In genomic region chr17:23741359-23742209, GRCm38 (mm10) we compare ENCODE assay signal across 11 mouse cellular contexts. TPM values are rescaled to one million over a fixed set of nuclear protein-coding genes. Genes with fewer than 3 reads are reported as not detected.
DNase-seq lines count a peak whose midpoint lies in the region; ATAC-seq and TF ChIP-seq lines count a peak whose summit lies in the region.
"Had no signal": no experiment of that assay in that cellular context is flagged by ENCODE, and none has a peak within 500 bp of the region (broad histone marks: within the 10 kb centered on the region; RNA-seq: fewer than 3 reads in every experiment).

No protein-coding gene starts in this region.

- peak overlapping the region; percentile 98 for H3K4me2 ChIP-seq in liver, embryonic 12.5 days
- H3K4me2 ChIP-seq in liver, postnatal 0 days (ENCODE audit: low read depth, low read length): no peak overlapping the region
- peak overlapping the region; percentile 40; the same call in 1 of the 2 replicates for H3K4me2 ChIP-seq in limb, embryonic 14.5 days (replicated peaks; ENCODE audit: low read depth, low read length, severe bottlenecking)

- peaks cover 11% of the 10 kb centered on the region; the same call in 1 of the 2 replicates for H3K36me3 ChIP-seq in liver, embryonic 12.5 days
- H3K36me3 ChIP-seq in liver, postnatal 0 days (replicated peaks; ENCODE audit: insufficient read depth, low read length): no peaks in the 10 kb centered on the region
- H3K36me3 ChIP-seq in limb, embryonic 14.5 days (ENCODE audit: control insufficient read depth, insufficient read depth, low read length): no peaks in the 10 kb centered on the region
- peaks cover 10% of the 10 kb centered on the region for H3K36me3 ChIP-seq in small intestine, adult 2 months (ENCODE audit: control insufficient read depth, insufficient read depth, low read length)

- no peak for ATAC-seq in liver, embryonic 12.5 days
- no peak for ATAC-seq in liver, postnatal 0 days
- ATAC-seq in limb, embryonic 14.5 days (ENCODE audit: low FRiP score, low read depth): no peak

- H3K4me1 ChIP-seq in liver, embryonic 12.5 days: peaks cover 52% of the 10 kb centered on the region
- peaks cover 33% of the 10 kb centered on the region for H3K4me1 ChIP-seq in liver, postnatal 0 days (ENCODE audit: insufficient read depth)
- peaks cover 29% of the 10 kb centered on the region for H3K4me1 ChIP-seq in limb, embryonic 14.5 days (ENCODE audit: control insufficient read depth, insufficient read depth, low read length)
- H3K4me1 ChIP-seq in small intestine, adult 2 months (ENCODE audit: control insufficient read depth, insufficient read depth, insufficient read length, low read length): peaks cover 39% of the 10 kb centered on the region

- no peak for TF ChIP-seq POLR2A in limb, embryonic 14.5 days (IDR thresholded peaks at IDR 0.05; ENCODE audit: borderline replicate concordance, extremely low read depth, insufficient read depth, insufficient read length)
- TF ChIP-seq POLR2A in small intestine, adult 2 months (IDR thresholded peaks at IDR 0.05; ENCODE audit: low read depth, low read length): no peak

- no peaks in the 10 kb centered on the region for H3K9me3 ChIP-seq in liver, embryonic 12.5 days (replicated peaks)
- no peaks in the 10 kb centered on the region for H3K9me3 ChIP-seq in liver, postnatal 0 days (ENCODE audit: low read length)
- H3K9me3 ChIP-seq in limb, embryonic 14.5 days (ENCODE audit: control insufficient read depth, low read length): no peaks in the 10 kb centered on the region

- no peak overlapping the region for H3K9ac ChIP-seq in liver, embryonic 12.5 days
- no peak overlapping the region for H3K9ac ChIP-seq in liver, postnatal 0 days (replicated peaks)
- no peak overlapping the region for H3K9ac ChIP-seq in limb, embryonic 14.5 days (ENCODE audit: low read depth, low read length, severe bottlenecking)

- no peak for TF ChIP-seq EP300 in liver, postnatal 0 days (IDR thresholded peaks at IDR 0.05; ENCODE audit: low read depth)

- H3K27me3 ChIP-seq in liver, embryonic 12.5 days (replicated peaks): peaks cover 99% of the 10 kb centered on the region
- peaks cover 84% of the 10 kb centered on the region for H3K27me3 ChIP-seq in liver, postnatal 0 days (ENCODE audit: insufficient read depth, low read length)
- H3K27me3 ChIP-seq in limb, embryonic 14.5 days (ENCODE audit: control insufficient read depth, insufficient read depth, low read length): peaks cover 78% of the 10 kb centered on the region
- peaks cover 14% of the 10 kb centered on the region; the same call in 1 of the 2 replicates for H3K27me3 ChIP-seq in small intestine, adult 2 months (ENCODE audit: control insufficient read depth, insufficient read depth, low read length)

- no peak for TF ChIP-seq CTCF in liver, postnatal 0 days (IDR thresholded peaks at IDR 0.05; ENCODE audit: low read depth)
- TF ChIP-seq CTCF in small intestine, adult 2 months (IDR thresholded peaks at IDR 0.05; ENCODE audit: extremely low read depth, insufficient read length, insufficient replicate concordance, low read depth, low read length): no peak

- no peak overlapping the region for H3K4me3 ChIP-seq in liver, embryonic 12.5 days
- no peak overlapping the region for H3K4me3 ChIP-seq in liver, postnatal 0 days (ENCODE audit: low read depth, low read length)
- peak overlapping the region; percentile 32 for H3K4me3 ChIP-seq in limb, embryonic 14.5 days (replicated peaks; ENCODE audit: low read length)
- peak overlapping the region; percentile 52 for H3K4me3 ChIP-seq in small intestine, adult 2 months (ENCODE audit: low read depth, low read length)

- peak; percentile 59 for DNase-seq in cerebellum, adult 9-10 months
- DNase-seq in cerebellum, adult 11 months: no peak
- DNase-seq in liver, postnatal 0 days: no peak
- DNase-seq in limb, embryonic 14.5 days (ENCODE audit: low spot score): no peak
- no peak for DNase-seq in gastrocnemius, adult 18-20 months (ENCODE audit: low spot score)
- no peak for DNase-seq in B cell, adult 2 months

- 45% methylated on average over 38 of the region's 38 CpGs for WGBS in liver, embryonic 12.5 days (ENCODE audit: insufficient replicate concordance)
- 46% methylated on average over 38 of the region's 38 CpGs for WGBS in liver, postnatal 0 days (ENCODE audit: insufficient replicate concordance)
- 51% methylated on average over 38 of the region's 38 CpGs for WGBS in limb, embryonic 14.5 days
- WGBS in small intestine, adult 2 months: 61% methylated on average over 38 of the region's 38 CpGs

- H3K27ac ChIP-seq in liver, embryonic 12.5 days: no peak overlapping the region
- H3K27ac ChIP-seq in liver, postnatal 0 days (ENCODE audit: low read depth): no peak overlapping the region
- H3K27ac ChIP-seq in limb, embryonic 14.5 days (replicated peaks; ENCODE audit: low read depth, low read length): no peak overlapping the region
- H3K27ac ChIP-seq in small intestine, adult 2 months (ENCODE audit: insufficient read depth, low read depth, low read length): no peak overlapping the region

RNA-seq across cellular contexts. Expression of gene Paqr4, which starts 0.9 kb away (rescaled TPM):
- 7.4 and 8.4 TPM in 2 replicates for polyA plus RNA-seq in liver, embryonic 12.5 days (2016; fragmentation: Nextera tagmentation; extraction: Ambion mirVana)
- polyA plus RNA-seq in liver, postnatal 0 days (2015; fragmentation: Nextera tagmentation; extraction: Ambion mirVana): 4.0 and 4.3 TPM in 2 replicates
- 9.7 and 13.4 TPM in 2 replicates for polyA plus RNA-seq in limb, embryonic 14.5 days (2012; rRNA removed)
- 15.7 and 17.3 TPM in 2 replicates for polyA plus RNA-seq in limb, embryonic 14.5 days (2014; fragmentation: Nextera tagmentation; extraction: Ambion mirVana)
- polyA plus RNA-seq in small intestine, adult 2 months (2012; rRNA removed): 112 and 152 TPM in 2 replicates
- 1 to 10 TPM; 2.3 to 2.8 TPM for total RNA-seq in gastrocnemius, adult 18-20 months (2021)

RNA-seq across cellular contexts. Expression of gene Kremen2, which starts 4.0 kb away (rescaled TPM):
- polyA plus RNA-seq in liver, embryonic 12.5 days (2016; fragmentation: Nextera tagmentation; extraction: Ambion mirVana): 0.17 and 0.55 TPM in 2 replicates
- polyA plus RNA-seq in liver, postnatal 0 days (2015; fragmentation: Nextera tagmentation; extraction: Ambion mirVana): not detected in 2 replicates
- 40.1 and 50.6 TPM in 2 replicates for polyA plus RNA-seq in limb, embryonic 14.5 days (2012; rRNA removed)
- polyA plus RNA-seq in limb, embryonic 14.5 days (2014; fragmentation: Nextera tagmentation; extraction: Ambion mirVana): 42.4 and 42.6 TPM in 2 replicates
- polyA plus RNA-seq in small intestine, adult 2 months (2012; rRNA removed): 1.5 and 2.9 TPM in 2 replicates
- not detected for total RNA-seq in gastrocnemius, adult 18-20 months (2021)
- polyA plus RNA-seq: erythroblast, embryonic 14.5 days had no signal

RNA-seq across cellular contexts. Expression of gene Pkmyt1, which starts 15.4 kb away (rescaled TPM):
- polyA plus RNA-seq in liver, embryonic 12.5 days (2016; fragmentation: Nextera tagmentation; extraction: Ambion mirVana): 41.1 and 42.1 TPM in 2 replicates
- 12.5 and 13.9 TPM in 2 replicates for polyA plus RNA-seq in liver, postnatal 0 days (2015; fragmentation: Nextera tagmentation; extraction: Ambion mirVana)
- 81.7 and 105 TPM in 2 replicates for polyA plus RNA-seq in limb, embryonic 14.5 days (2012; rRNA removed)
- 46.4 and 47.5 TPM in 2 replicates for polyA plus RNA-seq in limb, embryonic 14.5 days (2014; fragmentation: Nextera tagmentation; extraction: Ambion mirVana)
- 25.0 and 42.3 TPM in 2 replicates for polyA plus RNA-seq in small intestine, adult 2 months (2012; rRNA removed)
- total RNA-seq in gastrocnemius, adult 18-20 months (2021): under 1 TPM; 0.32 to 0.57 TPM

RNA-seq across cellular contexts. Expression of gene 1520401A03Rik, which starts 19.0 kb away (rescaled TPM):
- 0.05 and 0.10 TPM in 2 replicates for polyA plus RNA-seq in liver, embryonic 12.5 days (2016; fragmentation: Nextera tagmentation; extraction: Ambion mirVana)
- not detected in 2 replicates for polyA plus RNA-seq in liver, postnatal 0 days (2015; fragmentation: Nextera tagmentation; extraction: Ambion mirVana)
- polyA plus RNA-seq in limb, embryonic 14.5 days (2012; rRNA removed): 4.4 and 4.6 TPM in 2 replicates
- polyA plus RNA-seq in limb, embryonic 14.5 days (2014; fragmentation: Nextera tagmentation; extraction: Ambion mirVana): 1.6 and 2.1 TPM in 2 replicates
- not detected in 2 replicates for polyA plus RNA-seq in small intestine, adult 2 months (2012; rRNA removed)
- not detected for total RNA-seq in gastrocnemius, adult 18-20 months (2021)
- total RNA-seq: left cerebral cortex, postnatal 25 days had no signal
- polyA plus RNA-seq: inflammation-experienced regulatory T-cells, adult 6 months had no signal

RNA-seq across cellular contexts. Expression of gene Flywch1, which starts 29.8 kb away (rescaled TPM):
- 22.4 and 22.6 TPM in 2 replicates for polyA plus RNA-seq in liver, embryonic 12.5 days (2016; fragmentation: Nextera tagmentation; extraction: Ambion mirVana)
- polyA plus RNA-seq in liver, postnatal 0 days (2015; fragmentation: Nextera tagmentation; extraction: Ambion mirVana): 11.9 TPM in 2 replicates
- polyA plus RNA-seq in limb, embryonic 14.5 days (2012; rRNA removed): 47.1 and 58.5 TPM in 2 replicates
- polyA plus RNA-seq in limb, embryonic 14.5 days (2014; fragmentation: Nextera tagmentation; extraction: Ambion mirVana): 66.2 and 74.8 TPM in 2 replicates
- polyA plus RNA-seq in small intestine, adult 2 months (2012; rRNA removed): 16.5 and 34.1 TPM in 2 replicates
- 10 to 100 TPM; 50.0 to 59.2 TPM for total RNA-seq in gastrocnemius, adult 18-20 months (2021)

Comparison
In these comparisons a context has a peak if more than half of its experiments do, and no peak if none do; other contexts are left out.
1. H3K4me3 ChIP-seq: peak in limb, embryonic 14.5 days (single experiment) and small intestine, adult 2 months (single experiment); none in liver, embryonic 12.5 days (single experiment) and liver, postnatal 0 days (single experiment).
2. RNA of gene Kremen2, which starts 4.0 kb away (polyA plus RNA-seq): 40.1 to 50.6 TPM in limb, embryonic 14.5 days; 1.5 to 2.9 TPM in small intestine, adult 2 months, 0.17 to 0.55 TPM in liver, embryonic 12.5 days and not detected in liver, postnatal 0 days; every median in the first group is over 10 times any median in the second.